ENCODE assay signal across 21 mouse cellular contexts in genomic region chr14:48722763-48723162, GRCm38 (mm10). TPM values are rescaled to one million over a fixed set of nuclear protein-coding genes. Genes with fewer than 3 reads are reported as not detected.
"Had no signal": no experiment of that assay in that cellular context is flagged by ENCODE, and none has a peak within 500 bp of the region (broad histone marks: within the 10 kb centered on the region; RNA-seq: fewer than 3 reads in every experiment).

No protein-coding gene starts in this region.

- H3K27me3 ChIP-seq: lung, embryonic 15.5 days; megakaryocyte, embryonic 14.5 days; midbrain, embryonic 13.5 days; midbrain, embryonic 15.5 days; neural tube, embryonic 12.5 days; stomach, embryonic 15.5 days had no signal

- H3K27ac ChIP-seq: lung, embryonic 15.5 days; macrophage; midbrain, embryonic 13.5 days; midbrain, embryonic 15.5 days; neural tube, embryonic 12.5 days; stomach, embryonic 15.5 days; stomach, postnatal 0 days had no signal

- H3K9me3 ChIP-seq: lung, embryonic 15.5 days; midbrain, embryonic 13.5 days; midbrain, embryonic 15.5 days; neural tube, embryonic 12.5 days; stomach, embryonic 15.5 days had no signal

- H3K9ac ChIP-seq: liver, postnatal 0 days; lung, embryonic 15.5 days; midbrain, embryonic 13.5 days; midbrain, embryonic 15.5 days; neural tube, embryonic 12.5 days; stomach, embryonic 15.5 days had no signal

- ATAC-seq: liver, postnatal 0 days; lung, postnatal 0 days; midbrain, embryonic 13.5 days; midbrain, embryonic 15.5 days had no signal

- H3K4me3 ChIP-seq: lung, embryonic 15.5 days; megakaryocyte, embryonic 14.5 days; midbrain, embryonic 13.5 days; midbrain, embryonic 15.5 days; neural tube, embryonic 12.5 days; stomach, embryonic 15.5 days had no signal

- H3K4me1 ChIP-seq: lung, embryonic 15.5 days; megakaryocyte, embryonic 14.5 days; midbrain, embryonic 15.5 days; neural tube, embryonic 12.5 days; stomach, embryonic 15.5 days had no signal

- H3K36me3 ChIP-seq: lung, embryonic 15.5 days; midbrain, embryonic 13.5 days; midbrain, embryonic 15.5 days; neural tube, embryonic 12.5 days; stomach, embryonic 15.5 days had no signal

- H3K4me2 ChIP-seq: lung, embryonic 15.5 days; midbrain, embryonic 13.5 days; midbrain, embryonic 15.5 days; neural tube, embryonic 12.5 days; stomach, embryonic 15.5 days had no signal

- DNase-seq: liver, postnatal 0 days; lung, adult 2 months; lung, postnatal 14 days; lung, postnatal 36 days; right cerebral cortex, postnatal 14 days; thymus, adult 2 months; thymus, postnatal 25 days; thymus, postnatal 4 days had no signal

RNA-seq across cellular contexts. Expression of gene Otx2, which starts 49.1 kb away (rescaled TPM):
- polyA plus RNA-seq: liver, postnatal 0 days; lung, adult 2 months; lung, embryonic 15.5 days; lung, postnatal 0 days; macrophage; neural tube, embryonic 12.5 days; neural tube, embryonic 14.5 days; spleen, adult 2 months; stomach, postnatal 0 days; testis, adult 2 months; thymus, adult 2 months; urinary bladder, adult 2 months had no signal
